Mouse (Mus musculus): ENCODE measurements at regions not wholly inside any gene's neighbourhood (a gene's known extent, or its start where the extent isn't known, plus 50 kb on each side); places are given as distances from the start of the nearest gene placed in this dataset.

DNA sequence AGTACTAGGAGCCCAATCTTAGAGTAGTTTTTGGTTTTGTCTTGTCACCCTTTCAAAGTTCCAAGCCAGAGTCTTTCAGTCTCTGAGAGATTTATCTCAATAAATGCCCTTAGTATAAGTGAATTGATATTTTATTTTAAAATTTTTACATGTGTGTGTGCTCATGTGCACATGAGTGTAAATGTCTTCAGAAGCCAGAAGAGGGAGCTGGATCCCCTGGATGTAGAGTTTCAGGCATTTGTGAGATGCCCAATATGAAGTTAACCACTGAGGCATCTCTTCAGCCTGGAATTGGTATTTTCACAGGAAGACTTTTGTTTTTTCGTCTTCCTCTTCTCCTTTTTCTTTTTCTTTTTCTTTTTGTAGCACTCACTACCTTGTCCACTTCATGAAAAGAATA is 262.3 kb upstream of the Eif4g2 start:
- TF ChIP-seq POLR2A (IDR thresholded peaks at IDR 0.05; ENCODE audit: low read depth, low read length) (no peak), CTCF (IDR thresholded peaks at IDR 0.05; ENCODE audit: extremely low read depth, insufficient read length, insufficient replicate concordance, low read depth, low read length) (no peak)
- no peaks in the 10 kb centered on the region for H3K36me3 ChIP-seq (ENCODE audit: control insufficient read depth, insufficient read depth, low read length)
- no peaks in the 10 kb centered on the region for H3K27me3 ChIP-seq (ENCODE audit: control insufficient read depth, insufficient read depth, low read length)
- H3K4me1 ChIP-seq (ENCODE audit: control insufficient read depth, insufficient read depth, insufficient read length, low read length): no peaks in the 10 kb centered on the region
- H3K4me3 ChIP-seq (ENCODE audit: low read depth, low read length): no peak overlapping the region
- no peak overlapping the region for H3K27ac ChIP-seq (ENCODE audit: insufficient read depth, low read depth, low read length)
- WGBS: 89% methylated on average over 1 of the region's 1 CpGs

DNA sequence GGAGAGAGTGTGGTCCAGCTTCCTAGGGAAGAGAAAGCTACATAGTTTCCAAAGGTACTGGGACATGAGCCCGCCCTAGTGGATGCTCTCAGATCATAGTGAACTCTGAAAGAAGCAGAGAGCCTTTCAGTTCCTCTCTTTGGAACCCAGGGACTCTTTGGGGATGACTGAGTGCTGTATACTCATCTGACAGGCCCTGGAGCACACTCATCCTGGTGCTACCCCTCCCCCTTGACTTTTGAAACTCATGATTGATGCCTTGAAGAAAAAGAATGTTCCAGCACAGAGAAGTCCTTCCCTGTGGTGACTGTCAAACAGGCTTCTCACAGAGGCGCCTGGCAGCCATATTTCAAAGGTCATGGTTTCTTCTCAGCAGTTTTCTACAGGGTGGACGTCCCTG is 254.2 kb upstream of the Eif4g2 start:
- WGBS: 49% methylated on average over 3 of the region's 3 CpGs
- no peaks in the 10 kb centered on the region for H3K27me3 ChIP-seq (ENCODE audit: control insufficient read depth, insufficient read depth, low read length)

DNA sequence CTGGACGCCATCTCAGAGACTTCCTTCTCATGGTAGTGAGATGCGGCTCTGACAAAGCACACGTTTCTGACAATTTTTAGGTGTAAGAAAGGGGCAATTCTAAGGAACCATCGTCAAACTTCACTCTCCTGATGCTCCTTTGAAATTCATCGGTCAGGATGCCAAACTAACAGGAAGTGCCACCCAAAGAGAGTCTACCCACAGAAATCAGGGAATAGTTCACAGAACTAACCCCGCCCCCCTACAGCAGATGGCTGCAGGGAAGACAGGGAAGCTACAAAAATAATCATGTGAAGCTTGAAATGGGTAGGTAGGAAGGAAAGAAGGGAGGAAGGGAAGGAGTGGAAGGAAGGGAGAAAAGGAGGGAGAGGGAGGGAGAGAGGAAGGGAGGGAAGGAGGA is 240.1 kb upstream of the Eif4g2 start:
- no peaks in the 10 kb centered on the region for H3K36me3 ChIP-seq (ENCODE audit: control insufficient read depth, insufficient read depth, low read length)
- H3K27ac ChIP-seq (ENCODE audit: insufficient read depth, low read depth, low read length): no peak overlapping the region
- TF ChIP-seq CTCF (IDR thresholded peaks at IDR 0.05; ENCODE audit: extremely low read depth, insufficient read length, insufficient replicate concordance, low read depth, low read length) (no peak), POLR2A (IDR thresholded peaks at IDR 0.05; ENCODE audit: low read depth, low read length) (no peak)
- no peaks in the 10 kb centered on the region for H3K4me1 ChIP-seq (ENCODE audit: control insufficient read depth, insufficient read depth, insufficient read length, low read length)
- H3K4me3 ChIP-seq (ENCODE audit: low read depth, low read length): no peak overlapping the region
- 78% methylated on average over 6 of the region's 6 CpGs for WGBS
- H3K27me3 ChIP-seq (ENCODE audit: control insufficient read depth, insufficient read depth, low read length): no peaks in the 10 kb centered on the region

More for the DNA sequence above, 254.2 kb upstream of the Eif4g2 start:
- TF ChIP-seq POLR2A (IDR thresholded peaks at IDR 0.05; ENCODE audit: low read depth, low read length) (no peak), CTCF (IDR thresholded peaks at IDR 0.05; ENCODE audit: extremely low read depth, insufficient read length, insufficient replicate concordance, low read depth, low read length) (no peak)
- Histone ChIP-seq H3K27ac (ENCODE audit: insufficient read depth, low read depth, low read length) (no peak overlapping the region), H3K4me1 (ENCODE audit: control insufficient read depth, insufficient read depth, insufficient read length, low read length) (no peaks in the 10 kb centered on the region), H3K4me3 (ENCODE audit: low read depth, low read length) (no peak overlapping the region), H3K36me3 (ENCODE audit: control insufficient read depth, insufficient read depth, low read length) (no peaks in the 10 kb centered on the region)

DNA sequence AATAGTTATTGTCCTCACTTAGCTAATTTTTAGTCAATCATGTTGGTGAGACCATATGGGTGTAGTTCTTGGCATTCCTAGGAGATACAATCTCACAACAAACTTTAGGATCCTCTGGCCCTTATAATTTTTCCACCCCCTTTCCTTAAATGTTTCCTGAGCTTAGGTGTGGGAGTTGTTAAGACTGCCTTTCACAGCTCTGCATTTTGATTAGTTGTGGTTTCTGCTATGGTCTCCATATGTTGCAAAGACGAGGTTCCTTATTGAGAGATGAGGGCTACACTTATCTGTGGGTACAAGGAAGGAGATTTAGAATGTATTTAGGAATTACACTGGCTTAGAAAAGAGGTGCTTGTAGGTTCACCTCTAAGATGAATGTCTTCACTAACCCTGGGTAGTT is 237.1 kb upstream of the Eif4g2 start:
- WGBS: 69% methylated on average over 1 of the region's 1 CpGs
- no peaks in the 10 kb centered on the region for H3K27me3 ChIP-seq (ENCODE audit: control insufficient read depth, insufficient read depth, low read length)
- TF ChIP-seq CTCF (IDR thresholded peaks at IDR 0.05; ENCODE audit: extremely low read depth, insufficient read length, insufficient replicate concordance, low read depth, low read length) (no peak), POLR2A (IDR thresholded peaks at IDR 0.05; ENCODE audit: low read depth, low read length) (no peak)

DNA sequence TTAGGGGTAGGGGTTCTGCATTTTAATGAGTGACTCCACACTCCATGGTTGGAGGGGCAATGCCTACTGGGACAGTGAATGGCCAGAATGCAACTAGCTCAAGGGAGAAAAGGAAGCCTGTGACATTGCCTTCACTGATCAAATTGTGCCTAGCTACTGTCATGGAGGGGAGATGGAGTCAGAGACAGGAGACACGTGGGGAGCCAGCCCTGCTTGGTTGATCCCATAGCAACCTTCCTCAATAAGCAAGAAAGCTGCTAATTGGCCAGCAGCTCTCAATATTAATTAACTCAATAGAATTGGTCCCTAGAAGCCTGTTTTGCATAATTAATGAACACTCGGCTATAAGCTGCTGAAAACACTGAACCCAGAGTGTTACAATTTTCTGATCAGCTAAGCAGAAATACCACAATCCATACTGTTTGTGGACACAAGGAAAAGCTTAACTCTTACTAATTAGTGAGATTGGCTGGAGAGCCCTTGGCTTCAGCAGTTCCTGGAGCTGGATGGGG is 233.7 kb upstream of the Eif4g2 start:
- Histone ChIP-seq H3K4me3 (ENCODE audit: low read depth, low read length) (no peak overlapping the region), H3K36me3 (ENCODE audit: control insufficient read depth, insufficient read depth, low read length) (no peaks in the 10 kb centered on the region), H3K27me3 (ENCODE audit: control insufficient read depth, insufficient read depth, low read length) (no peaks in the 10 kb centered on the region), H3K4me1 (ENCODE audit: control insufficient read depth, insufficient read depth, insufficient read length, low read length) (no peaks in the 10 kb centered on the region), H3K27ac (ENCODE audit: insufficient read depth, low read depth, low read length) (no peak overlapping the region)
- TF ChIP-seq POLR2A (IDR thresholded peaks at IDR 0.05; ENCODE audit: low read depth, low read length): no peak
- no peak for TF ChIP-seq CTCF (IDR thresholded peaks at IDR 0.05; ENCODE audit: extremely low read depth, insufficient read length, insufficient replicate concordance, low read depth, low read length)
- 84% methylated on average over 2 of the region's 2 CpGs for WGBS

More for the DNA sequence above, 237.1 kb upstream of the Eif4g2 start:
- Histone ChIP-seq H3K36me3 (ENCODE audit: control insufficient read depth, insufficient read depth, low read length) (no peaks in the 10 kb centered on the region), H3K27ac (ENCODE audit: insufficient read depth, low read depth, low read length) (no peak overlapping the region), H3K4me1 (ENCODE audit: control insufficient read depth, insufficient read depth, insufficient read length, low read length) (no peaks in the 10 kb centered on the region), H3K4me3 (ENCODE audit: low read depth, low read length) (no peak overlapping the region)

DNA sequence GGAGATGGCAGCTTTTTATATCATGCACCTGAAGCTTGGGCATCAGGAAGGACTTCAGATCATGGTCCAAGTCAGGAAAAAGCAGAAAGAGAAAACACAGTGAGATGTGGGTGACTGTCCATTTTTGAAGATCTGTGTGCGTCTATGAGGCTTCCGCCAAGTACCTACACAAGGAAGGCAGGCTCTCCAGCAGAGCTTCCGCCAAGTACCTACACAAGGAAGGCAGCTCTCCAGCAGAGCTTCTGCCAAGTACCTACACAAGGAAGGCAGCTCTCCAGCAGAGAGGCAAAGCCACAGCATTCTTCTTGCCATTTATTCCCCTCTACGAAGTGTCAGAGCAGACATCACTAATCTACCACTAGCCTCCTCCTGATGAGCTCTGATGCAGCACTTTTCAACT is 231.1 kb upstream of the Eif4g2 start:
- 84% methylated on average over 4 of the region's 4 CpGs for WGBS
- Histone ChIP-seq H3K4me1 (ENCODE audit: control insufficient read depth, insufficient read depth, insufficient read length, low read length) (no peaks in the 10 kb centered on the region), H3K27me3 (ENCODE audit: control insufficient read depth, insufficient read depth, low read length) (no peaks in the 10 kb centered on the region), H3K36me3 (ENCODE audit: control insufficient read depth, insufficient read depth, low read length) (no peaks in the 10 kb centered on the region), H3K4me3 (ENCODE audit: low read depth, low read length) (no peak overlapping the region), H3K27ac (ENCODE audit: insufficient read depth, low read depth, low read length) (no peak overlapping the region)
- no peak for TF ChIP-seq POLR2A (IDR thresholded peaks at IDR 0.05; ENCODE audit: low read depth, low read length)
- no peak for TF ChIP-seq CTCF (IDR thresholded peaks at IDR 0.05; ENCODE audit: extremely low read depth, insufficient read length, insufficient replicate concordance, low read depth, low read length)

DNA sequence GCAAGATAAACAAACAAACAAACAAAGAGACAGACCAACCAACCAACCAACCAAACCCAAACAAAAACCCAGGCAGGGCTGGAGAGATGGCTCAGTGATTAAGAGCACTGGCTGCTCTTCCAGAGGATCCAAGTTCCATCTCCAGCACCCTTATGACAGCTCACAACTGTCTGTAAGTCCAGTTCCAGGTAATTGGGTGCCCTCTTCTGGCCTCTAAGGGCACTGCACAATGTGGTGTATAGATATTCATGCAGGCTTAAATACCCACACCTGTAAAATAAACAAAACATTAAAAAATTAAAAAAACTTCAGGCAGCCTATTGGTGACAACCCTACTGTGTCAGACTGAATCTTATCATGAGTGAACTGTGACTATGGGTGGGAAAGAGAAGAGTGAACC is 222.4 kb upstream of the Eif4g2 start:
- no peaks in the 10 kb centered on the region for H3K4me1 ChIP-seq (ENCODE audit: control insufficient read depth, insufficient read depth, insufficient read length, low read length)
- TF ChIP-seq CTCF (IDR thresholded peaks at IDR 0.05; ENCODE audit: extremely low read depth, insufficient read length, insufficient replicate concordance, low read depth, low read length): no peak
- no peak for TF ChIP-seq POLR2A (IDR thresholded peaks at IDR 0.05; ENCODE audit: low read depth, low read length)
- H3K27me3 ChIP-seq (ENCODE audit: control insufficient read depth, insufficient read depth, low read length): no peaks in the 10 kb centered on the region
- H3K36me3 ChIP-seq (ENCODE audit: control insufficient read depth, insufficient read depth, low read length): no peaks in the 10 kb centered on the region
- no peak overlapping the region for H3K4me3 ChIP-seq (ENCODE audit: low read depth, low read length)
- H3K27ac ChIP-seq (ENCODE audit: insufficient read depth, low read depth, low read length): no peak overlapping the region
